Mouse (Mus musculus) monocyte, adult 2 months (primary cell): ENCODE data around the gene Hs6st1.

ENCODE experiments used
- DNase-seq, 2 experiments: peaks; one replicate each; pipeline ENCODE4 v3.0.0; 2022; ENCODE audit warnings: low spot score in 2 of 2, low read depth in 1 of 2

Hs6st1 gene

GRCm38 (mm10) chr1:36083554-36083953, 15.4 kb downstream of the Hs6st1 start:
- DNase-seq = no peak

GRCm38 (mm10) chr1:36085069-36085468, 16.9 kb downstream of the Hs6st1 start:
- no peak for DNase-seq

- no peak for DNase-seq
Measured at GRCm38 (mm10) chr1:36088367-36088766, 20.2 kb downstream of the Hs6st1 start.

- DNase-seq = no peak
Measured at GRCm38 (mm10) chr1:36089481-36089880, 21.3 kb downstream of the Hs6st1 start.

- DNase-seq = no peak
Measured at GRCm38 (mm10) chr1:36090011-36090721, 22.0 kb downstream of the Hs6st1 start.

- no peak for DNase-seq
Measured at GRCm38 (mm10) chr1:36090722-36091110, 22.5 kb downstream of the Hs6st1 start.

- no peak for DNase-seq
Measured at GRCm38 (mm10) chr1:36091246-36091645, 23.0 kb downstream of the Hs6st1 start.

GRCm38 (mm10) chr1:36093741-36094140, 25.5 kb downstream of the Hs6st1 start:
- no peak for DNase-seq

- DNase-seq = no peak
Measured at GRCm38 (mm10) chr1:36095423-36096272, 27.4 kb downstream of the Hs6st1 start.

- DNase-seq = no peak
Measured at GRCm38 (mm10) chr1:36098432-36098831, 30.2 kb downstream of the Hs6st1 start.

- DNase-seq = no peak
Measured at GRCm38 (mm10) chr1:36100371-36100770, 32.2 kb downstream of the Hs6st1 start.

GRCm38 (mm10) chr1:36105917-36106706, 37.9 kb downstream of the Hs6st1 start:
- DNase-seq = no peak

GRCm38 (mm10) chr1:36109987-36110386, 41.8 kb downstream of the Hs6st1 start:
- DNase-seq = no peak

GRCm38 (mm10) chr1:36112665-36113064, 44.5 kb downstream of the Hs6st1 start:
- no peak for DNase-seq

- no peak for DNase-seq
Measured at GRCm38 (mm10) chr1:36113670-36114069, 45.5 kb downstream of the Hs6st1 start.

- DNase-seq = no peak
Measured at GRCm38 (mm10) chr1:36114844-36115243, 46.6 kb downstream of the Hs6st1 start.

- no peak for DNase-seq
Measured at GRCm38 (mm10) chr1:36116488-36116887, 48.3 kb downstream of the Hs6st1 start.

- no peak for DNase-seq
Measured at GRCm38 (mm10) chr1:36118061-36118685, 50.0 kb downstream of the Hs6st1 start.

GRCm38 (mm10) chr1:36118958-36119357, 50.8 kb downstream of the Hs6st1 start:
- DNase-seq = no peak

- DNase-seq = no peak
Measured at GRCm38 (mm10) chr1:36119426-36119825, 51.2 kb downstream of the Hs6st1 start.

GRCm38 (mm10) chr1:36121172-36121571, 53.0 kb downstream of the Hs6st1 start:
- no peak for DNase-seq
